Mouse (Mus musculus) liver, embryonic 14.5 days (tissue): ENCODE data around the gene Copz2.

ENCODE experiments used
- CTCF ChIP-seq: IDR thresholded peaks from 2 replicates; pipeline ENCODE4 v1.5.1; 2016; ENCODE audit warnings: antibody characterized with exemption, low read depth, control low read depth
- EP300 ChIP-seq: IDR thresholded peaks from 2 replicates; pipeline ENCODE4 v1.6.1; 2016; ENCODE audit warnings: antibody characterized with exemption, low read depth

DNA sequence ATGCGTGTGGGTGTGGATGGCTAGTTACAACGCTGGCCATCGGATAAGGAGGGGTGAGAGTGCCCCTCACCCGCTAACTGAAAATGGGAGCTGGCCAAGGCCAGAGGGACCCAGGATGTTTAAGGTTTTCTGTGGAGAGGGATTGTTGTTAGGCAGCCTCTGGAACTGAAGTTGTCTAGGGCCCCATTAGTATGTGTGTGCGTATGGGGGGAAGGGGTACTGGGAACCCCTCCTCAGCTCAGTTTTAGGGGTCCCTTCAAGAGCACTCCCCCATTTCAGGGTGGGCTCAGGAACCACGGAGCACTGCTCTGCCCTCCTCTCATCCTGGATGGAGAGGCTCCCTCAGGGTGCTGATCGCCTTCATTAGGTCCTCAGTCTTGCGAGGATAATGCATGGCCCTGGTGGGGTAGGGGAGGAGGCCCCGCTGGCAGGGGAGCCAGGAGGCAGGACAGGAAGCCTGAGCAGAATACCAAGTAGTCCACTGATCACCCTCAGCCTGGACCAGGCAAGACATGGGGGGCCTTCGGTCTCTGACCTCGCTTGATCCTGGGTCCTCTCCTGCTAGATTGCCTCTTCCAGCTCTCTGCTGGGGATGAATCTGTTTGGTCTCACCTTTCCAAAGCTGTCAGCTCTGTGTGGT, 43.7 kb downstream of the Copz2 start:
- TF ChIP-seq CTCF (no peak), EP300 (no peak)
